Mouse (Mus musculus): ENCODE data around the gene Cd180.
A peak's percentile ranks its signal among the peaks of the same experiment; 100 is the strongest.
"Not testable (repeated sequence)": the region's sequence is repeated elsewhere in the genome, so short reads cannot be mapped to it uniquely, and the experiment has no call there.

The Cd180 gene

DNA sequence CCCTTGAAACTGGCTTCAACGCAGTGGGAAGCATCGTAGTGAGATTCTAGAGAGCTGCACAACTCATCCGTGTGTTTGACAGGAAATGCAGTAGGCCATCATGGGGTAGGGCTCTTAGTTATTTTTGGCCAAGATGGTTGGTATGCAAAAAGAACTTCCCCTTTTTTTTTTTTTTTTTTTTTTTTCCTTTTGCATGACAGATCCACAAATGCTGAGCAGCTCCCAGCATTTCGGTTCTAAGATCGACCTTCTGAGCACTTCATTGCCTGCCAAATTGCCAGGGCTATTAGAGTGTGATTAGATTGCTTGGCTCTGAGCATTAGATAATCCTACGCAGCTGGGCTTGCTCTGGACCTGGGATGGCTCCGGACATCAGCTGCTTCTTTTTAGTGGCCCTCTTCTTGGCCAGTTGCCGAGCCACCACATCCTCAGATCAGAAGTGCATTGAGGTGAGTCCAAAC is at the start of gene Cd180:
Gene Cd180, plus strand, starts transcription at position 218 of the 461 bp plus-strand sequence.
- DNase-seq, result peak; percentile 57 to 68

DNA sequence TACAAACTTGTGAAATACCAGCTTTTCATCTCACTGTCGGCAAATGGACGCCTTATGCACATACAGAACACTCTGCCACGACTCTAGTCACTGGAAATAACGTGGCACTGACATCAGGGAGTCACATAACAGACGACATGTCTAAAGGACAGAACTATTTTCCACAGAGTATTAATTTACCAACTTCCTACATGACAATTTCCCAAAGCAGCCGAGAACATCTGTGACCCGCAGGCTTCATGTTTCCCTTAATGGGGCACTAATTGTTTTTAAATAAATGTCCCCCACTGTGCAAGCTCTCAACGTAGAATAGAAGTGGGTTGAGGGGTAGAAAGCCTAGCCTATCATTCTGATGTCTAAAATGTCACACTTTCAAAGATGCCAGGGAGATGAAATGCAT is 49.0 kb upstream of the Cd180 start:
- no peak for DNase-seq

DNA sequence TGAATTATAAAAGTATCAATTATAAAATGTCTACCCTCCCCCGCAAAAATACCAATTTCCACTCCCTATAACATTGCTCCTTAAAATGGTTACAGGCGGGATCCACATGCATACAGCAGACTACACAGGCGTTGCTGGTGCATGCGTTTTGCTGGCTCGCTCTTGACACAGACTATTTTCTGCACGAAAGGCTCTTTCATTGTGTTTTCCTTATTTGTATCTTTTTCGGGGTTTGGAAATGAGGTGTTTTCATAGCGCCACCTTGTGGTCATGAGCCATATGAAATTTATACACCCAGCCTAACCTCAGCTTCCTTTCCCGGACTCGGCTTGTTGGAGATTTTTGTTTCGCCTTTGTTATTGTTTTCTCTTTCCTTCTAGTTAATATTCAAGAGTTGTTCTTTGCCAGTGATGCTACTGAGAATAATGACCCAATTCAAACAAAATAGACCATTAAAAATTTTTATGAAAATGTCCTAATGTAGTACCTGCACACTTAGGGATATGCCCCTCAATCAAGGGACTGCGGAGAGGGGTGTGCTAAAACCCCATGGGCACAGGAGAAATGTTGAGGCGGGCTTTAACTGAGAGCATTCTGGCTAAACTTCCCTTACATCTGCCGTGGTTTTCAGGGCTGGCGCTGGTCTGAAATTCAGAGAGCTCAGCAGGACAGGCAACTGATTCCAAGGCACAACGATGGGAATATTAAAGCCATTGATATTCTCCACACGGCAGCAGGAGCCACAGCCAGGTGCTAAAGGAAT is 48.4 kb upstream of the Cd180 start:
- peak in 1 of 2 experiments; percentile 47 for DNase-seq

DNA sequence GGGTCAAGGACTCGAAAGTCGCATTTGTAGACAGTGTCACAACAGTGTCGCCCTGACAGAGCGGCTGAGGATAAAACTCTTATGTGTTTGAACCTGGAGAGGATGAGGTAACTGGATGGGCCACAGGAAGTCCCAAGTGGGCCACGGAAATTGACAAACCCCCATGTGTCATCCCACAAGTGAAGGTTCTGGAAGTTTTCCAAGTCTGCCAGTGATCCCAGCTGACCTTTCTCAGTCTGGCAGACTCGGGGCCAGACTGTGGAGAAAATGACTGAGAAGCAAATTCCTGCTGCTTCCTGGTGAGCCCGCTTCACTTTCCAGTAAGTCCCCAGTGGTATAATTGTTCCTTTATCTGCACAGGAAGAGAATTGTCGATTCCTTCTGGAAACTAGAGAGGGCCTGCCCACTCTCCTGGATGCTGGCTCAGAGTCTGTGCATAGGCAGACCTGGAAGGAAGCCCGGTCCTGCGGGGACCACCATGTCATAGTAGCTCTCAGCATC is 47.0 kb upstream of the Cd180 start:
- DNase-seq, result no peak

DNA sequence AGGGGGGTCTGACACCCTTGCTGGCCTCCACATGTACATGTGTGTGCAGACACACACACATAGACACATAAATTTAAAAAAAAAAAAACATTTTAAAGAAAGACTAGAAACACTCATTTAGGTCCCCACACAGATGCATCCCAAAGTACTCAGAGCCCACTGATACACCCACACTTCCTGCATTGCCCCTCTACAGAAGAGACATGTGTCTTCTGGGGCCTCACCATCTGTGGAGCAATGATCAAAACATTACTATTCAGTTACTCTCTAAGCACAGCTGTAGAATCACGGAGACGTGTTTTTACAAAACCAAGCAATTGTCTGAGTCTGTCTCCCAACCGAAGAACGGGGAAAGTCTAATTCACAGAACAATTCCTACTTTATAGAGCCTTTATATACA is 45.8 kb upstream of the Cd180 start:
- DNase-seq, result no peak

DNA sequence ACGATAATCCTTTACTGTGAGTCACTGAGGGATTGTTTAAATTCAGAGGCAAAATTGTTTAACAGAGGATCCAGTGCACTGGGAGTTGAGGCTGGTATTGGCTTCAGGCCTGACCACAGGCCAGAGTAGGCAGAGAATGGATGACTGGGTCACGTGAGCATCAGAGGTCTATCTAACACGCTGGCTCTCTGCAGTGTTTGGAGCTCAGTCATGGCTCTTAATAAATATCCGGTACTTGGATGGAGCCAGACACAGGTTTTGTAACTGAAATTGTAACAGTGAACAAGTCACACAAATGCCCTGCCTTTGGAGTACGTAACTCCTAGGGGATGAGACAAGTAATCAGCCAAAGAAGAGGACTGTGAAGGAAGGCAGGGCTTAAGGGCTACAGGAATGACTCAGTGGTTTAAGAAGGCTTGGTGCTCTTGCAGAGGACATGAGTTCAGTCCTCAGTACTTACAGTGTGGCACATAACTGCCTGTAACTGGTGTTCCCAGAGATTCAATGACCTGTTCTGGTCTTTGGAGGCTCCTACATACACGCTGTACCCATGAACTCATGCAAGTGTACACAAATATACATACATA is 41.0 kb upstream of the Cd180 start:
- DNase-seq, result no peak

DNA sequence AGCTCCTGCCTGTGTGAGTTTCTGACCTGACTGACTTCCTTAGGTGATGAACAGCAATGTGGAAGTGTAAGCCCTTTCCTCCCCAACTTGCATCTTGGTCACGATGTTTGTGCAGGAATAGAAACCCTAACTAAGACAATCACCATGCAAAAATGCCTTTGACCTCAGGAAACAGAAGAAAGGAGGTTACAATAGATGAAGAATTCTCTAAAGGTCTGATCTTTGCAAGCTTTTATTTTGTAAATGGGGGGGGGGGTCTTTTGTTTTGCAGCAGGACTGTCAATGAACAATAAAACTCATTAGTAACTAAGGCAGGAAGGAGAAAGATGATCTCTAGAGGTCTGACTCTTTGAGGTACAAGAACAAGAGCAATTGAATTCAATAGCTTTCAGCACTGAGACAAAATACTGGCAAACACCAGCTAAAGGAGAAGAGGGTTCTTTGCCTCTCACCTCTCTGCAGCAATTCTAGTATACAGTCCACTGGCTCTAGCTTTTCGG is 38.2 kb upstream of the Cd180 start:
- no peak for DNase-seq

DNA sequence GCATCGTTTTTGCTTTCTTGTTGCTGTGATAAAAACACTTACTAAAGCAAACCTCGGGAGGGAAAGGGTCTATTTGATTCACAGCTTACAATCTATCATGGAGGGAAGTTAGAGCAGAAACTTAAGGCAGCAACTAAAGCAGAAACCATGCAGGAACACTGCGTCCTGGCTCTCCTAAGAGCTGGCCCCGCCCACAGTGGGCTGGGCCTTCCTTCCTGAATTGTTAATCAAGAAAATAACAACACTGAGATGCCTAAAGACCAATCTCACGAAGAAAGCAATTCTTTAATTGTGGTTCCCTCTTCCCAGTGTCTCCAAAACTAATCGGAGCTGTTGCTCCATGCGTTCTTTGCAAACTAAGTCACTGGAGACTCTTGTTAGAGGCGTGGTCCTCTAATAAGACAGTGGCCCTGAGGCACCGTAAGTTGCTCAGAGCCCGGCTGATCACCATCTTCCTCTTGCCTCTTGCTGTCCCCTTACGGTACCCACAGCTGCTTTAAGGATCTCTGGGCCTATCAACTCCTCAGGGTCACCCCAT is 37.1 kb upstream of the Cd180 start:
- DNase-seq, result no peak

DNA sequence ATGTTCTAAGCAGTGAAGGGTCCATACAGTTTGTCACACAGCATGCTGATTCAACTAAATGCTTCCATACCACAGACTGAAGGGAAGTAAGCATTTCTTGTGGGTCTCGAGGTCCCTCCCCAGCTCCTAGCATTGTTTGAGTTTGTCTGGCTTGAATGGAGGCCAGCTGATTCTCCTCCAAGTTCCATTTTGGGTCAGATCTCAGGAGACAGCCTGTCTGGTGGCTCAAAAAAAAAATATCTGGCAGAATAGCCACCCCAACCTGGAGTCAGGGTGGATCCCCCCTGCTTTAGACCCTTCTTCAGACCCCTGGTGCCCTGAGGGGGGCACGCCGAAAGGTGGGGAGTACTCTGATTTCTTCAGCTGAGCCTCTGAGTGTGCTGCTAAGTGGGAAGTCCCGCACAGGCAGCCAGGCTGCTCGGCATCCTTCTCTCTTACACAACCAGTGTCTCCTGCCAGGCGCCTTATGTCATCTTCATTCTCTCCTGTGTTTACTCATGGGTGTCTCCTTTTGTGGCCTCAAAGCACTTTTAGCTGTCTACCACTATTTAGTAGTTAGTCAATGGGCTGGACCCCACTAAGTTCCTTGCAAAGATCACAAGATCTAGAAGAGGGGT is 35.0 kb upstream of the Cd180 start:
- no peak for DNase-seq

DNA sequence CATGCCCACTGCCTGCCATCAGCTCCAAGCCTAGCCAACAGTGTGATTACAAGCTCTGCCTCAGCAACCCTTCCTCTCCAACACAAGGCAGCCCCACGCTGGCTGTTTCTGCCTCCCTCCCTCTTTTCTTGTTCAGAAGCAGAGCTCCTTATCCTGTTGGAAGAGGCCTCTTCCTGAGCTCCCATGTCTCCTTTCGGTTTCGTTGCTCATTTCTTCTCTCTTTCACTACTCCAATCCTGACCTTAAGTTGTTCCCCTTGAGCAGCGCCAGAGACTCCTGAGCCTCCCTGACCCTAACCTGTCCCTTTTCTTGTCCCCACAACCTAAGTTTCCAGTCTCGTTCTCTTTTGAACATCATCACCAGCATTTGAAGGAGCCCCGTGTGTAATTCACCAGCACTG is 29.3 kb upstream of the Cd180 start:
- DNase-seq, result no peak

DNA sequence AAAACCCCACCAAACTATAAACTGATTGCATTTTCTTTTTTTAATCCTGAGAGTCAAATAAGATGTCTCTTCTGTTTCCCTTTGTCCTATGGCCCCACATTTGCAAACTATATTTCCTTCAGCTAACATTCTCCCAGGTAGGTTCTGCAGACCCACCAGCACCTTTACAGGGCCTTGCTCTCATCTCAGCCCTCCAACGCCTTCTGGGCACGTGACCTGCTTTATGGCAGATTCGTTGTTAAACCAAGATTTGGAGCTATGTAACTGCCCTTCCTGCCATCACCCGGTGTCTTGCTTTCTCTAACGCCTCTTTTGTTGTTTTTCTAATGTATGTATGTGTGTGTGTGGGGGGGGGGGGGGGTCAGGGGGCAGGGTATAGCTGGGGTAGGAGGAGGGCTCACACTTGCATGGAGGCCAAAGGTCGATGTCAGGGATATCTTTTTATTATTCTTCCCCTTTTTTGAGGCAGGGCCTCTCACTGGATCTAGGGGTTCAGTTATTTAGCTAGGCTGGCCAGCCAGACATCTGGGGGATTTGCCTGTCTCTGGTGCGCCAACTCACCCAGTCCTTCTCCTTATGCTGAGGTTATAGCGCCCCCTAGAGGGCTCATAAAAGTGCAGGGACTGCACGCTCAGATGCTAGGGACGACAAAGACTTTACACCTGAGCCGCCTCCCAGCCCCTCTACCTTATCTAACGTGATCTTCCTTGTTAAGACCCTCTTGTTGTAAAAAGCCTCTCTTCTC is 28.3 kb upstream of the Cd180 start:
- peak; percentile 42 to 70 for DNase-seq

DNA sequence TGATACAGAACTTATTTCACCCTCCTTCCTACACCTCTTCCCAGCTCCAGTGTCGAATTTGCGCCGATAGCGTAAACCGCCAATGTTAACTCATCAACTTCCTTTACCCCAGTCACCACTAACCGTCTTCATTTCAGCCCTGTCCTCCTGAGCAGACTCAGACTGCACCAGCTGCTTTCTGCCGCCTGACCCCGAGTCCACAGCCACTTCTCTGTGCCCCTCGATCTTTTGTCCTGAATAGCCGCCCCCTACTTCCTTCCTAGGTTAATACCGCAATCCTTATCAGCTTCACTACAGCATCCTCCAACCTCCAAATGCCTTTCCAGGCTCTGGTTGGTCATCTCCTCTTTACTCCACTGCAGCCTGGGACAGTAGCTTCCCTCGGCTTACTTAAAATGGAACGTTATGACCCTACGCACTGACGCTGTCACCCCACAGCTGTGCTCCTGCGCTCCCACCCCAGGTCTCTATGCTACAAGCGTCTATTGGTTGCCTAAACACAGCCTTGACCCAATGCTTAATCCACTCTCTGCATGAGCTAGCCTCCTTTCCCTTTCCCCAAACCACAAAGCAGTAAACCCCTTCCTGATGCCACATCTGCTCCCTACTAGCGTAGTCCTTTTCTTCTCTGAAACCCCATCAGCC is 27.6 kb upstream of the Cd180 start:
- no peak for DNase-seq

DNA sequence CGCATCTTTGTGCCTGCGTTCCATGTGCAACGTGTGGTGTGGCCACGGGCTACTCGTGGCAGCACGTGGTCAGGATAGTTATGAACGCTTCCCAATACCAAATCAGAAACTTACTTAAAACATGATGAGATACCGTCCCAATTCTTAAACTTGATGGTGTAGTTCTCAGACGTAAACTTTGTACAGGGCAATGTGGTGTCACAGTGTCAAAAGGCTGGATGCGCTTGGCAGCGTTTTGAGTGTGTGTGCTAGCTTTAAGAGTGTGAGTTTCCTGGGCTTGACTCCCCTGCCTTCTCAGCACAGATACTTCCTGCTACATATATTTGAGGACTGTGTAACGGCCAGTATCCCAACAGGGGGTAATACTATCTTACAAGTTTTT is 27.1 kb upstream of the Cd180 start:
- no peak for DNase-seq

DNA sequence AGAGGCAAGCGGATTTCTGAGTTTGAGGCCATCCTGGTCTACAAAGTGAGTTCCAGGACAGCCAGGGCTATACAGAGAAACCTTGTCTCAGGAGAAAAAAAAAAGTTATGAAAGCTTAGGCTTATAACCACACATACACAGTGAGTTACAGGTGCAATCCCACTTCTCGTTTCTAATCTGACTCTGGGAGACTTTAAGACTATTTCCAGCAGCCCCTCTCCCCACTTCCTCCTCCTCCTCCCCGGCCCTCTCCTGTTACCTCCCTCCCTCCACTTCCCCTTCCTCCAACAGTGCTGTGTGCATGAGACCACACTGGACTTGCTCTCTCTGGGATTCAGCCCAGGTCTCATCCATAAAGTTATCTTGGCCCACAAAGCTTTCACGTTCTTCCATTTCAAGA is 26.6 kb upstream of the Cd180 start:
- no peak for DNase-seq

DNA sequence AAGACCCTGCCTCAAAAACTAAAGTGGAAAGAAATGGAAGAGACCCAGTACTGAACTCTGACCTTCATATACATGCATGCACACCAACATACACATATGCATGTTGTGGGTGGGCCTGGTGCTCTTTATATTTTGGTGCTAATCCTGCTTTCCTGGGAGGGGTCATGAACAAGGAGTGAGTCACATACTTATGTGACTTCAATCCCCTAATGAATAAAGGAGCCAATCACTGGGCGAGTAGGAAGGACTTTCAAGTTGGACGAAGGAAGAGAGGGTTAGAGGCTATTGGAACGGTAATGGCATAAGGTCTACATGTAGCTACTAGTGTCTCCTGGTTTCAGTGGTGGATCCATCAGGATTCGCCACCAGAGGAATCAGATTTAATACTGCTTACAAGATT is 26.0 kb upstream of the Cd180 start:
- DNase-seq, result no peak

DNA sequence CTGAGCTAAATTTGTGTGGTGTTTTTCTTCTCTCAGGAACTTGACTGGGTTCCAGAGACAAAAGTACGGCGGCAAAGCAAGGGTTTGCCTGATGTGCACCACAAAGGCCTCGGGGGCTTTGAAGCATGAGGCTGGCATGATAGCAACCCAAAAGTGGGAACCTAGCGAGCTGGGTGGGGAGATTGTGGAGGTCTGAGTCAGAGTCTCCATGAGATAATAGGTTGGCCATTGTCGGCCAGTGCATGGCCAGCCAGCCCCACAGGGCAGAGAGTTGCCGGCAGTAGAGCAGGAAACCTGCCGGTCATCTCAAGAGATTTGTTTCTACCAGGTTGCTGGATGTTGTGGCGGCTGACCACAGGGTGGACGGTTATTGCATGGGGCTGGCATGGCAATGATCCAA is 25.5 kb upstream of the Cd180 start:
- DNase-seq, result no peak

DNA sequence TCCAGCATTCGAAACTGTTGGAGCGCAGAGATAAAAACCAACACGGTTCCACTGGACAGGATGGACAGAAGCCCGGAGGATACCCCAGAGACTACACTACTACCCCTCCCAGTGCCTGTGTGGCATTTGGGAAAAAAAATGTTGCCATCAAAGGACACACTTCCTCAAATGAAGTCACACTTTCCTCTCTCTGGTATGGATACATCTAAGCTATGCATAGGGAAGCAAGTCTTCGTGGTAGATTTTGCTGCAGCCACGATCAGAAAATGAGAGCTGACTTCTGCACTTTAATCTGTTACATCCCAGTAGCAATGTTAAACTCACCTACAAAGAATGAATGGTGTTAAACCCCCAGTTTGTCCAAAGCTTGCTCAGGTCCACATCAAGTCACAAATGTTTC is 24.4 kb upstream of the Cd180 start:
- DNase-seq, result no peak

DNA sequence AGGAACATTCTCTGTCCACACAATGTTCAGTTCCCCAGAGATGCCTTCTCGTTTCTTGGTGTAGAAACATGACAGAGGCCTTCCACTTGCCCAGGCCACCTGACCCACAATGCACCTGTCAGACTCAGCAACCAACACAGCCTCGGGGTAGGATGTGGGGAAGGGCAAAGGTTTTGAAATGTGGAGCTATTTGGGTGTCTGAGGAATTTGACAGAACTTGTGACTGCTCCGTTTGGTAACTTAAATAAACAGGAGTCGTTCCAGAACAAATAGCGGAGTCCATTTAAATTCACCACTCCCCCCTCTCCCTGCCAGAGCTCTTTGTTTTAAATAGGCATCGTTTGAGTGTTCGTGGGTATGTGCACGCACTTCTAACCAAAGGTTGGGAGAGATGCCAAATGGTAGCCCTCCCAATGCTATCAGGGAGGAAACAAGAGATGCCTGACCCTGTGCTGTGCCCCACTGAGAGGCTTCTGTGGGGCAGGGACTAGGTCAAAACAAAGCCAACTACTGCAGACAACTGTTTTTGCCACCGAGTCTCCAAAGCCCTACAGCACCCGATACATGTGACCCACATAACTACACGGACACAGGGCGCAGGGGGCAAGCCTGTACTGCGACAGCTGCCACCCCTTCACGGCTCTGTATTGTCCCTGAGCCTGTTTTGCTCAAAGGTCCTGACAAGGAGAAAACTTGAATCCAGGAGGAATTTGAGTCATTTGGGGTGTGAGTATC is 23.7 kb upstream of the Cd180 start:
- no peak for DNase-seq

DNA sequence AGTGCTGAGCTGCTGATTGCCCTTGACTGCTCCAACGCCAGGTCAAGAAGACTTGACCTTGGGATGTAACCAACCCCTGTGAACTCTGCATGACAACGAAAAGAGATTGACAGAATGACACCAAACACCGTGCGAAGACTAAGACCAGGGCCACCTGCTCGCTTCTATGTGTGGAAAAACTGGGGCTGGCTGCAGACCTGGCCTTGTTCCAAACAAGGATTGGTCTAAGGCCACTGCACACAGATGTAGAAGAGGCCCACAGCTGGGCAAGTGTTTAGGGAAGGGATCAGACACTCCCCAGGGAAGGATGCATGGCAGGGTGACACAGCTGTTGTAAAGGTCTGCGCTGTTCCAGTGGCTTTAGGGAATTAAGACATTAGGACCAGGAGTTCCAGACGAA is 22.9 kb upstream of the Cd180 start:
- DNase-seq, result no peak

DNA sequence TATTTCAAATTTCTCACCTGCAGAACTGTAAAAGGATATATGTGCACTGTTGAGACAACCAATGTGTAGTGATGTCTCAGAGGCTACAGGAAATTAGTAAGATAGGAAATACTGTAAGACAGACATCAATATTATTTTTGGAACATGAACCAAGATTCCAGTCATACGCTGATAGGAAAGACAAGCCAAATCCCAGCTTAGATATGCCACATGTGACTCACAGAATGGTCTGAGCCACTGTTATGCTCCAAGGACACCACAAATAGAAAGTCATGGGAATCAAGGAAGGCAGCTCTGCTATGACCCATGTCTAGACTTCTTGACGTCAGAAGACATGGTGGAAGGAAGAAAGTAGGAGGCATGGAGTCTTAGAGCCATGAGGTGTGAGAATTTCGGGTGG is 19.3 kb upstream of the Cd180 start:
- no peak for DNase-seq

DNA sequence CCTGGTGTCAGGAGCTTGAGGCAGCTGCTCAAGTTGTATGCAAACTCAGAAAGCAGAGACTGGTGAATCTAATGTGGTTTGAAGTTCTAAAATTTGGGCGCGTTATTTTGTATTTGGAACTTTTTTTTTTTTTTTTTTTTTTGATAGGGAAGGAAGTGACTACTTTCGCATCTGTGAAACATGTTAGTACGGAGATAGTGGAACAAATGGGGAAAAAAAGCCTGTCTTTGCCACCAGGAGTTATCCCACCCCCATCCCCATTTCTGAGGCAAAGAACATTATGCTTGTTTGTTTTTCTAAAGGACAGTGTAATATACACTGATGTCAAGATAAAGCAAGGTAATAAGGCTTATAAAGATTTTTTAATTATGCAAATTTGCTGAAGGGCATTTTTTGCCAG is 15.8 kb upstream of the Cd180 start:
- not testable (repeated sequence) for DNase-seq

DNA sequence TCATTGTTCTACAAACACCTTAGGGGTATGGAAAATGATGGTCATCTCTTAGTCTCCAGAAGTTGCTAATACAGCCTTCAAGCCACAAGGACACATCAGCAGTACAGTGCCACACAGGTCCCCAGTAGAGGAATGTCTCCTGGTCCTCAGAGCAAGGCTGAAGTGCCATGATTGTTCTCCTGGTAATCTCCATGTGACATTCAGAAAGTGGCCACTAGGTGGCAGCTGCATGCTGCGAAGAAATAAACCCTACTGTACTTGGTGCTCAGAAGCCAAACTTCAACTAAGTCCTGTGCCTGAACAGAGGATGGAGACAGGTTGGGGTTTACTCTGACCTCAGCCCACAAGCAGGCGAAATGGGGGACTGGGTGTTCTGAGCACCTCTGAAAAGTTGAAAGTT is 14.9 kb upstream of the Cd180 start:
- DNase-seq, result peak; percentile 48 to 80
